Mouse (Mus musculus) embryo, embryonic 10 days (tissue): ENCODE results near the gene Gm19345.

Source experiments
- DNase-seq: peaks from one replicate; pipeline ENCODE4 v3.0.0-alpha.2; 2015; ENCODE audit warnings: low spot score

The Gm19345 gene

GRCm38 (mm10) chr7:19851858-19852570 lies at the start of gene Gm19345:
Gene Gm19345 (plus strand): TSS chr7:19852003.
- DNase-seq: peak; percentile 60

- DNase-seq: peak; percentile 77
Observed at GRCm38 (mm10) chr7:19802995-19803394, 48.8 kb upstream of the Gm19345 start.

- DNase-seq: no peak
Observed at GRCm38 (mm10) chr7:19806356-19806969, 45.3 kb upstream of the Gm19345 start.

- peak; percentile 57 for DNase-seq
Observed at GRCm38 (mm10) chr7:19809369-19809768, 42.4 kb upstream of the Gm19345 start.

GRCm38 (mm10) chr7:19811114-19811513 lies 40.7 kb upstream of the Gm19345 start:
- DNase-seq: peak; percentile 77

- DNase-seq: no peak
Observed at GRCm38 (mm10) chr7:19813161-19813560, 38.6 kb upstream of the Gm19345 start.

- DNase-seq: no peak
Observed at GRCm38 (mm10) chr7:19813579-19814122, 38.2 kb upstream of the Gm19345 start.

- DNase-seq: no peak
Observed at GRCm38 (mm10) chr7:19815296-19816223, 36.2 kb upstream of the Gm19345 start.

GRCm38 (mm10) chr7:19816224-19816771 lies 35.5 kb upstream of the Gm19345 start:
- DNase-seq: peak; percentile 69

GRCm38 (mm10) chr7:19817382-19818105 lies 34.3 kb upstream of the Gm19345 start:
- peak; percentile 66 for DNase-seq

GRCm38 (mm10) chr7:19818440-19818839 lies 33.4 kb upstream of the Gm19345 start:
- DNase-seq: no peak

- no peak for DNase-seq
Observed at GRCm38 (mm10) chr7:19818875-19819274, 32.9 kb upstream of the Gm19345 start.

- DNase-seq: no peak
Observed at GRCm38 (mm10) chr7:19820347-19821048, 31.3 kb upstream of the Gm19345 start.

- DNase-seq: no peak
Observed at GRCm38 (mm10) chr7:19821633-19822032, 30.2 kb upstream of the Gm19345 start.

- DNase-seq: no peak
Observed at GRCm38 (mm10) chr7:19822193-19822592, 29.6 kb upstream of the Gm19345 start.

GRCm38 (mm10) chr7:19822604-19823058 lies 29.2 kb upstream of the Gm19345 start, which contains the start of gene Bcl3:
Gene Bcl3 (minus strand): TSS chr7:19822770.
- no peak for DNase-seq

- DNase-seq: peak; percentile 30
Observed at GRCm38 (mm10) chr7:19823256-19824181, 28.3 kb upstream of the Gm19345 start.

GRCm38 (mm10) chr7:19824182-19824973 lies 27.4 kb upstream of the Gm19345 start:
- peak; percentile 65 for DNase-seq
